Mouse (Mus musculus) E14TG2a.4 (cell line): ENCODE data around the gene Gm42372.

Experiments
- CTCF ChIP-seq: conservative IDR thresholded peaks from 2 replicates; pipeline ENCODE4 v1.5.1; 2014; ENCODE audit warnings: low read length
- NANOG ChIP-seq: IDR thresholded peaks from 2 replicates; pipeline ENCODE4 v1.6.1; 2014; ENCODE audit warnings: borderline replicate concordance, low read length, mixed read lengths

GRCm38 (mm10) chr7:17026710-17027587 is 44.1 kb downstream of the Gm42372 start:
- TF ChIP-seq CTCF (peak; percentile 54), NANOG (no peak)
